Mouse (Mus musculus) ovary, postnatal 10 days (tissue): ENCODE measurements around the gene Car1.
"Not testable (repeated sequence)": the region's sequence is repeated elsewhere in the genome, so short reads cannot be mapped to it uniquely, and the experiment has no call there.

Source experiments
- DNase-seq: peaks from one replicate; pipeline ENCODE4 v3.0.0; 2022; ENCODE audit warnings: low spot score

Car1 gene

GRCm38 (mm10) chr3:14808211-14808610, at the start of gene Car1:
Car1 (minus strand) TSS chr3:14808368.
- no peak for DNase-seq

- no peak for DNase-seq
These were observed 49.7 kb upstream of the Car1 start for GRCm38 (mm10) chr3:14857874-14858273.

GRCm38 (mm10) chr3:14854446-14854845, 46.3 kb upstream of the Car1 start:
- DNase-seq: no peak

- no peak for DNase-seq
These were observed 45.8 kb upstream of the Car1 start for GRCm38 (mm10) chr3:14853966-14854365.

- DNase-seq: no peak
These were observed 40.6 kb upstream of the Car1 start for GRCm38 (mm10) chr3:14848587-14849254.

- DNase-seq: no peak
These were observed 31.4 kb upstream of the Car1 start for GRCm38 (mm10) chr3:14839466-14840118.

- no peak for DNase-seq
These were observed 30.8 kb upstream of the Car1 start for GRCm38 (mm10) chr3:14838936-14839335.

GRCm38 (mm10) chr3:14832766-14833165, 24.6 kb upstream of the Car1 start:
- no peak for DNase-seq

GRCm38 (mm10) chr3:14831219-14831835, 23.2 kb upstream of the Car1 start:
- DNase-seq: no peak

- DNase-seq: no peak
These were observed 20.7 kb upstream of the Car1 start for GRCm38 (mm10) chr3:14828896-14829295.

- DNase-seq: no peak
These were observed 11.8 kb upstream of the Car1 start for GRCm38 (mm10) chr3:14819844-14820504.

- not testable (repeated sequence) for DNase-seq
These were observed 7.2 kb upstream of the Car1 start for GRCm38 (mm10) chr3:14815396-14815795.

- DNase-seq: no peak
These were observed 1.5 kb downstream of the Car1 start for GRCm38 (mm10) chr3:14806702-14807101.

GRCm38 (mm10) chr3:14805962-14806361, 2.2 kb downstream of the Car1 start:
- no peak for DNase-seq

GRCm38 (mm10) chr3:14804906-14805305, 3.3 kb downstream of the Car1 start:
- DNase-seq: no peak

GRCm38 (mm10) chr3:14797069-14797468, 11.1 kb downstream of the Car1 start:
- DNase-seq: no peak

GRCm38 (mm10) chr3:14795292-14796020, 12.7 kb downstream of the Car1 start:
- DNase-seq: no peak

GRCm38 (mm10) chr3:14792032-14792431, 16.1 kb downstream of the Car1 start:
- no peak for DNase-seq

- DNase-seq: no peak
These were observed 20.6 kb downstream of the Car1 start for GRCm38 (mm10) chr3:14787607-14788006.

GRCm38 (mm10) chr3:14787136-14787535, 21.0 kb downstream of the Car1 start:
- no peak for DNase-seq

GRCm38 (mm10) chr3:14786551-14787079, 21.6 kb downstream of the Car1 start:
- DNase-seq: no peak

- DNase-seq: no peak
These were observed 22.8 kb downstream of the Car1 start for GRCm38 (mm10) chr3:14785353-14785752.
